In the genomic region with DNA sequence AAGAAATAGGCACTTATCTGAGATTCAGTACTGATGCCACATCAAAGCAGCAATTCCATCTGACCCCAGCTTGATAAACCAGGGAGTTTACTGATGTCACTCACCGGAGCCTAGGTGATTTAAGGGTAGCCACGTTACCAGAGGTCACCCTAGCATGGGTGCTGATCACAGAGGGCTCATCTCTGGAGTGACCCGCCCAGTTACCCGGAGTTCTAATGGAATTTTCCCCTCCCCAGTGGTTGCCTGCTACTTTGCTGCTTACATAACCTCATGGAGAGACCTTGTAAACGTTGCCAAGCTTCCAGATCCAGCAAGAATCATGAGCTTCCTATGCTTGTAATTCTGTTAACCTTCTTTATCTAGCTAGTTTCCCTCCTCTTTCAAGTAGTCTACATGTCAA, we compare ENCODE assay signal across 16 mouse cellular contexts.
"Had no signal": no experiment of that assay in that cellular context is flagged by ENCODE, and none has a peak within 500 bp of the region (broad histone marks: within the 10 kb centered on the region; RNA-seq: fewer than 3 reads in every experiment).

No protein-coding gene starts in this region.

- H3K4me3 ChIP-seq: layer of hippocampus, adult 2 months; limb, embryonic 10.5 days; limb, embryonic 13.5 days; liver, embryonic 13.5 days; midbrain, embryonic 10.5 days; midbrain, embryonic 13.5 days had no signal

- H3K36me3 ChIP-seq: limb, embryonic 10.5 days; limb, embryonic 13.5 days; liver, embryonic 13.5 days; midbrain, embryonic 10.5 days; midbrain, embryonic 13.5 days had no signal

- DNase-seq: kidney, adult 8-10 months; kidney, postnatal 25 days; layer of hippocampus, adult 9-11 months; liver; liver, embryonic 13.5 days; lung, embryonic 14.5 days; thymus, adult 18-20 months; thymus, postnatal 36 days had no signal

- H3K27me3 ChIP-seq: limb, embryonic 13.5 days; liver, embryonic 13.5 days; midbrain, embryonic 13.5 days had no signal

- H3K4me2 ChIP-seq: limb, embryonic 13.5 days; liver, embryonic 13.5 days; lung, embryonic 14.5 days; midbrain, embryonic 13.5 days had no signal

- H3K9me3 ChIP-seq: limb, embryonic 10.5 days; limb, embryonic 13.5 days; midbrain, embryonic 10.5 days; midbrain, embryonic 13.5 days had no signal

- H3K9ac ChIP-seq: limb, embryonic 13.5 days; liver, embryonic 13.5 days; lung, embryonic 14.5 days; midbrain, embryonic 13.5 days had no signal

- ATAC-seq: lung, postnatal 0 days; midbrain, embryonic 13.5 days; midbrain, embryonic 16.5 days had no signal

- H3K4me1 ChIP-seq: limb, embryonic 10.5 days; limb, embryonic 13.5 days; liver, embryonic 13.5 days; midbrain, embryonic 10.5 days; midbrain, embryonic 13.5 days had no signal

- H3K27ac ChIP-seq: layer of hippocampus, adult 2 months; limb, embryonic 10.5 days; limb, embryonic 13.5 days; liver, embryonic 13.5 days; macrophage; midbrain, embryonic 10.5 days; midbrain, embryonic 13.5 days had no signal
